Mouse (Mus musculus) cerebellum, adult 2 months (tissue): ENCODE data around the gene Arhgef3.

Experiments used
- CTCF ChIP-seq: fragments of 200-500 bp; IDR thresholded peaks from 2 replicates; pipeline ENCODE4 v1.5.1; 2011; ENCODE audit warnings: low read depth, mild to moderate bottlenecking, control low read depth, low read length, moderate library complexity, borderline replicate concordance; ENCODE audit not compliant: insufficient read depth
- POLR2A ChIP-seq: fragments of 200-500 bp; IDR thresholded peaks from 2 replicates; pipeline ENCODE4 v1.6.1; 2011; ENCODE audit warnings: low read length, control low read depth, borderline replicate concordance; ENCODE audit not compliant: insufficient read depth

DNA sequence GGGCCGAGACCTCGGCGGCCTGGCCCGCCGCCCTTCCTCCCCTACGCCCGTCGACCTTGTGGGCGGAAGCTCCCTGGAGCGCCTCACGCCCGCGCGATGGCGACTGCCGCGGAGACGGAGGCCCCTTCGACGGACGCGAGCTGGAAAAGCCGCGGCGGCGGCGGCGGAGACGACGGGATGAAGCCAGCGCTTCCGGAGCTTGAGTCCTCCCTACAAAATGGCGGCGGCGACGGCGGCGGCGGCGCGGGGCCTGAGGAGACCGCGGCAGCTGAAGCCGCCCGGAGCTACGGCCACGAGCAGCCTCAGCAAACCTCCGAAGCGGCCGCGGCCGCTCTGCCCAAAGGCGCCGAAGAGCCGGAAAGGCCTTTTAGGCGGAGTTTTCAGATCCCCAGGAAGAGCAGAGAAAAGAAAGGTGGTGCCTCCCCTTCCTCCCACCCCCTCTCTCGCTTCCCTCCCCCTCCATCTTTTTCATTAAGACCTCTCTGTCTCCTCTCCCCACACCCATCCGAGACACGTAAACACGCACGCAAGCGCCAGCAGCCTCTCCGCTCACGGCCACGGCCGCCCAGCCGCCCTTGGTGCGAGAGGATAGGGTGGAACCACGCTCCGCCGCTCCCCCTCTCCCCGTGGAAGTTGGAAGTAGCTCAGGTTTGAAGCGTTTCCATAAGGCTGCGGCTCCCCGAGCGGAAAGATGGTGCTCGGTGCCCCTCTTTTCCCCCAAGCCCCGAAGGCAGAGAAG lies 314.4 kb downstream of the Arhgef3 start:
- peak; percentile 59; the same call in 1 of the 2 replicates for TF ChIP-seq POLR2A
- TF ChIP-seq CTCF = no peak
